Mouse (Mus musculus) liver, embryonic 13.5 days (tissue): Measurements from ENCODE around the gene Aak1. TPM values are rescaled to one million over a fixed set of nuclear protein-coding genes. Genes with fewer than 3 reads are reported as not detected.

Source experiments
- ATAC-seq: fragments of 200-750 bp; cut with Nextera tagmentation; 2 replicates; pipeline ENCODE4 v1.8.0; 2017; ENCODE audit warnings: low read depth, mild to moderate bottlenecking, moderate number of reproducible peaks, moderate library complexity
- DNase-seq: peaks from one replicate; pipeline ENCODE4 v3.0.0; 2022
- H3K27ac ChIP-seq: fragments of 300-500 bp; sonication (generic); 2 replicates; pipeline ENCODE4 v1.5.1; 2015; ENCODE audit warnings: moderate library complexity, mild to moderate bottlenecking, inconsistent platforms
- H3K27me3 ChIP-seq: fragments of 300-500 bp; sonication (generic); 2 replicates; pipeline ENCODE4 v1.6.1; 2015; ENCODE audit warnings: mild to moderate bottlenecking, inconsistent platforms
- H3K36me3 ChIP-seq: fragments of 300-500 bp; sonication (generic); 2 replicates; pipeline ENCODE4 v1.6.1; 2015; ENCODE audit warnings: mild to moderate bottlenecking, inconsistent platforms
- H3K4me1 ChIP-seq: fragments of 300-500 bp; sonication (generic); replicated peaks from 2 replicates; pipeline ENCODE4 v1.6.1; 2015; ENCODE audit warnings: inconsistent platforms
- H3K4me2 ChIP-seq: fragments of 300-500 bp; sonication (generic); 2 replicates; pipeline ENCODE4 v1.6.1; 2015; ENCODE audit warnings: inconsistent platforms, mild to moderate bottlenecking, moderate library complexity
- H3K4me3 ChIP-seq: fragments of 300-500 bp; sonication (generic); replicated peaks from 2 replicates; pipeline ENCODE4 v1.5.1; 2015; ENCODE audit warnings: mild to moderate bottlenecking, inconsistent platforms
- H3K9ac ChIP-seq: fragments of 300-500 bp; sonication (generic); 2 replicates; pipeline ENCODE4 v1.6.1; 2015; ENCODE audit warnings: mild to moderate bottlenecking, inconsistent platforms
- H3K9me3 ChIP-seq: fragments of 300-500 bp; sonication (generic); replicated peaks from 2 replicates; pipeline ENCODE4 v1.6.1; 2016; ENCODE audit warnings: inconsistent platforms
- WGBS: fragments of 180-500 bp; shearing (Covaris S2); methylation state at CpG from one replicate; pipeline ENCODE4 v1.1.7; 2015; ENCODE audit not compliant: insufficient replicate concordance; 5-methylcytosine and 5-hydroxymethylcytosine counted together
- polyA plus RNA-seq: library from polyadenylated mRNA; unstranded; fragments of >200 nt; fragmentation: Nextera tagmentation; extraction: Ambion mirVana; gene quantifications from 2 replicates; pipeline ENCODE4 v1.2.1, GENCODE M21; 2015

Gene Aak1
- polyA plus RNA-seq, 1 experiment from 2014 or later = 3.4 TPM

- Histone ChIP-seq H3K27ac (peak overlapping the region; percentile 57), H3K36me3 (0 out of 2 replicates have a peak, but pooled peaks cover 6% of the 10 kb centered on the region), H3K9me3 (no peaks in the 10 kb centered on the region), H3K4me1 (peaks cover 42% of the 10 kb centered on the region), H3K27me3 (no peaks in the 10 kb centered on the region), H3K4me2 (no peak overlapping the region), H3K9ac (no peak overlapping the region), H3K4me3 (no peak overlapping the region)
- WGBS = 32% methylated on average over 4 of the region's 4 CpGs
- ATAC-seq = peak; percentile 52; the same call in 1 of the 2 replicates
- DNase-seq = no peak
Measured at GRCm38 (mm10) chr6:86886803-86887202, 37.5 kb downstream of the Aak1 start.

DNA sequence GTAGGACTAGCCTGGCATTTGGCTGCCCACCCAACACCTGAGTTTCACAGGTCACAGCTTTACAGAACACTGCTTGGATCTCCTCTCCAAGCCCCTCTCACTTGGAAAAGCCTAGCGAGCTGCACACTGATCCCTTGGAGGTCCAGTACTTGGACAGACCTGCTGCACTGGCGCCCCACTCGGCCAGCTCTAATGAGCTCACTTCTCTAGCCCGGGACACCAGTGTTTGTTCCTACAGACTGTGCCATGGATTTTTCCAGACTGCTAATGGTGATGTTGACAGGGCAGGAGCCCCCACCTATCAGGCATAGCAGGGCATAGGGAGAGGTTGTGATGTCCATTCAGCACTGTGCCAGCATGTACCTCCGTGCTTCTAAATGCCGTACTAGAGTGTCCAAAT is 48.2 kb downstream of the Aak1 start:
- Histone ChIP-seq H3K4me3 (no peak overlapping the region), H3K9me3 (no peaks in the 10 kb centered on the region), H3K4me2 (no peak overlapping the region), H3K9ac (no peak overlapping the region), H3K4me1 (0 out of 2 replicates have a peak, but pooled peaks cover 4% of the 10 kb centered on the region), H3K36me3 (no peaks in the 10 kb centered on the region; the same call in 1 of the 2 replicates), H3K27ac (no peak overlapping the region), H3K27me3 (no peaks in the 10 kb centered on the region)
- ATAC-seq = no peak
- WGBS = 87% methylated on average over 6 of the region's 6 CpGs
- DNase-seq = no peak

DNA sequence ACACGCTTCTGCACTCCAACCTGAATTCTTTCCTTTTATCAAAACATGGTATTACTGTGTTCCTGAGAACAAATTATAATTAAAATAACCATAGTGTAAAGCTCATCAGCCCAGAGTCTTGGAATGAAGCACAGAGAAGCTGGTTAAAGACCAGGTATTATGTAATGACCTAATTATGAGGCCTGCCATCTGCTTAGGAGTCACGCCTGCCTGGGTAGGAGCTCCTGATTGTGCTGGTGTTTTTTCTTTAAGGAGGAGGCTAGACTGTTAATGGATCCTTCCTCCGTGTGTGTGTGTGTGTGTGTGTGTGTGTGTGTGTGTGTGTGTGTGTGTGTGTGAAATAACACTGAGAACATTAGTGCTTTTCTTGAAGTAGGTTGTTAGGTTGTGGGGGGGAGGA is 49.7 kb downstream of the Aak1 start:
- Histone ChIP-seq H3K36me3 (no peaks in the 10 kb centered on the region; the same call in 1 of the 2 replicates), H3K4me1 (no peaks in the 10 kb centered on the region), H3K4me2 (no peak overlapping the region), H3K27ac (no peak overlapping the region), H3K9ac (no peak overlapping the region), H3K27me3 (no peaks in the 10 kb centered on the region), H3K4me3 (no peak overlapping the region), H3K9me3 (no peaks in the 10 kb centered on the region)
- DNase-seq (no peak), ATAC-seq (no peak)
- 62% methylated on average over 3 of the region's 3 CpGs for WGBS

GRCm38 (mm10) chr6:86899965-86900364 is 50.6 kb downstream of the Aak1 start:
- Histone ChIP-seq H3K4me3 (no peak overlapping the region), H3K36me3 (no peaks in the 10 kb centered on the region), H3K4me1 (no peaks in the 10 kb centered on the region), H3K9me3 (no peaks in the 10 kb centered on the region), H3K4me2 (no peak overlapping the region), H3K27ac (no peak overlapping the region), H3K27me3 (no peaks in the 10 kb centered on the region), H3K9ac (no peak overlapping the region)
- WGBS = 78% methylated on average over 3 of the region's 3 CpGs
- ATAC-seq (no peak), DNase-seq (no peak)

DNA sequence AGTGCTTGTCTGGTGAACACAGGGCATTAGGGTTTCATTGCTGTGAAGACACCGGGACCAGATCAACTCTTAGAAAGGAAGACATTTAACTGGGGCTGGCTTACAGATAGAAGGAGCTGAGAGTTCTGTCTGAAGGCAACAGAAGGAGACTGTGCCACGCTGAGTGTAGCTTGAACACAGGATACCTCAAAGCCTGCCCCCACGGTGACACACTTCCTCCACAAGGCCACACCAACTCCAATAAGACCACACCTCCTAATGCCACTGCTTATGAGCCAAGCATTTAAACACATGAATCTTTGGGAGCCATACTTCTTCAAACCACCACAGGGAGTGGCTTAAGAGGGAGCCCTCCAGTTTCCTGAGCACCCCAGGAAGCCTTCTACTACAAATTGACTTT is 51.2 kb downstream of the Aak1 start:
- WGBS = 55% methylated on average over 3 of the region's 3 CpGs
- no peak for ATAC-seq
- no peak overlapping the region for H3K4me2 ChIP-seq
- DNase-seq = no peak
- no peak overlapping the region for H3K9ac ChIP-seq
- no peaks in the 10 kb centered on the region for H3K4me1 ChIP-seq
- H3K4me3 ChIP-seq = no peak overlapping the region
- H3K9me3 ChIP-seq = no peaks in the 10 kb centered on the region
- no peaks in the 10 kb centered on the region for H3K36me3 ChIP-seq
- no peaks in the 10 kb centered on the region for H3K27me3 ChIP-seq
- H3K27ac ChIP-seq = no peak overlapping the region

GRCm38 (mm10) chr6:86905500-86905899 is 56.2 kb downstream of the Aak1 start:
- ATAC-seq = no peak
- H3K27me3 ChIP-seq = no peaks in the 10 kb centered on the region
- no peak for DNase-seq
- no peaks in the 10 kb centered on the region for H3K9me3 ChIP-seq
- H3K4me1 ChIP-seq = peaks cover 30% of the 10 kb centered on the region
- 82% methylated on average over 2 of the region's 2 CpGs for WGBS
- H3K9ac ChIP-seq = no peak overlapping the region
- no peak overlapping the region for H3K27ac ChIP-seq
- H3K36me3 ChIP-seq = no peaks in the 10 kb centered on the region
- H3K4me3 ChIP-seq = no peak overlapping the region
- H3K4me2 ChIP-seq = no peak overlapping the region

DNA sequence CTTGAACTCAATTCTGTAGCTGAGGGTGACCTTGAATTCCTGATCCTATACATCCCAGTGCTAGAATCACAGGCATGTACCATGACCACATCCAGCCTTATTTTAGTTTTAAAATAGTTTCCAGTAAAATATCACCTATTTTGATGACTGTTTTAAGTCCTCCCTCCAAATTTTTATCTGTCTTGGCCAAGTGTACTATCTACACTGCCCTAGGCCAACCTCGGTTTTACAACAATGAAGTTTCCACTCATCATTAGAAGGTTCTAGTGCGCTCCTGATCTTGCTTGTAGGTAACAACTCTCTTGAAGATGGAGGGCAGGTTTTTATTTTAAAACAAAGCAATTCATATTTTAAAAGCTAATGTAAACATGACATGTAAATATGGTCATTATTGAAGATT is 57.9 kb downstream of the Aak1 start:
- WGBS = 41% methylated on average over 2 of the region's 2 CpGs
- Histone ChIP-seq H3K9me3 (no peaks in the 10 kb centered on the region), H3K9ac (no peak overlapping the region), H3K4me1 (peaks cover 30% of the 10 kb centered on the region), H3K4me3 (no peak overlapping the region), H3K27ac (no peak overlapping the region; the same call in 1 of the 2 replicates), H3K27me3 (no peaks in the 10 kb centered on the region), H3K36me3 (no peaks in the 10 kb centered on the region), H3K4me2 (no peak overlapping the region)
- no peak for DNase-seq
- ATAC-seq = 0 out of 2 replicates have a peak, but pooled peaks have one; percentile 53

DNA sequence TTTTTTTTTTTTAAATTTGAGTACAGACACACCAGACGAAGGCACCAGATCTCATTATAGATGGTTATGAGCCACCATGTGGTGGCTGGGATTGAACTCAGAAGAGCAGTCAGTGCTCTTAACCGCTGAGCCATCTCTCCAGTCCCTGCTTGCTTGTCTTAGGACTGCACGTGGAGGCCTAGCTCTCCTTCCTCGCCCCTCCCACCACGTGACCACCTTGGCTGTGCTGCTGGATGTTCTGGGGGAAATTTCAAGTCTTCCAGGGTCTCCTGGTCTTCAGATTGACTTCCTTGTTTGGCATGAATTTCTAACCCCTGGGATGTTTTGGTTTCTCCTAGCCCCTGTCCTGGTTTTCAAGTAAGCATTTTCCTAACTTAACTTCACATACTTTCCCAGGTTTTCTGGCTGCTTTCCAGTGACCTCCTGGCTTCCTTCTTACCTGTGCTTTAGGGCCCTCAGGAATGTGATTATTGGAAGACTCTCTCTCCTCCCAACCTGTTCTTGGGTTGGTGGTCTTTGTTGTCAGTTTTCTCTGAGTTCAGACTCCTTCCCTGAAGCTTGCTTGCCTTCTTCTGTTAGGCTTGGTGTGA is 59.3 kb downstream of the Aak1 start:
- ATAC-seq = no peak
- Histone ChIP-seq H3K27me3 (no peaks in the 10 kb centered on the region), H3K36me3 (no peaks in the 10 kb centered on the region), H3K27ac (no peak overlapping the region), H3K9me3 (no peaks in the 10 kb centered on the region), H3K9ac (no peak overlapping the region), H3K4me2 (no peak overlapping the region), H3K4me3 (no peak overlapping the region), H3K4me1 (peaks cover 30% of the 10 kb centered on the region)
- 53% methylated on average over 5 of the region's 5 CpGs for WGBS
- DNase-seq = peak; percentile 11

DNA sequence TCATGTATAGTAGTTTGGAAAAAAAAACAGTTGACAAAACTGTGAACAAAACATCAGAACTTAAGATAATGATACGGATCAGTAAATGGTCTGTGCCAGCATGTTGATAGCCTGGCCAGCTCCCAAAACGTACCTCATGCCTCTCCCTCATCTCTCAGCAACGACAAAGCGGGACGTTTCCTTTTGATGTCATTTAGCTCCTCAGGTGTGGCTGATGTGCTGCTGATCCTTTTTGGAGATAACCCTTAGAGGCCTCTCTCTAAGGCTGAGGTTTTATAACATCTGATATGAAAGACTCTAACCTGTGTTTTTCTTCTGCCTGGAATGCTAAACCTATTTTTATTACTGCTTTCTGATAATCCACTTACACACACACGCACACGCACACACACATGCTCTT is 60.6 kb downstream of the Aak1 start:
- Histone ChIP-seq H3K9ac (no peak overlapping the region), H3K4me2 (no peak overlapping the region), H3K36me3 (no peaks in the 10 kb centered on the region), H3K27ac (no peak overlapping the region), H3K4me1 (peaks cover 30% of the 10 kb centered on the region), H3K4me3 (no peak overlapping the region), H3K9me3 (no peaks in the 10 kb centered on the region), H3K27me3 (no peaks in the 10 kb centered on the region)
- DNase-seq (no peak), ATAC-seq (no peak)
- 64% methylated on average over 7 of the region's 7 CpGs for WGBS

GRCm38 (mm10) chr6:86916157-86916820 is 67.0 kb downstream of the Aak1 start:
- Histone ChIP-seq H3K9me3 (no peaks in the 10 kb centered on the region), H3K4me3 (no peak overlapping the region), H3K27ac (no peak overlapping the region), H3K36me3 (no peaks in the 10 kb centered on the region), H3K4me1 (no peaks in the 10 kb centered on the region), H3K9ac (no peak overlapping the region), H3K27me3 (no peaks in the 10 kb centered on the region), H3K4me2 (no peak overlapping the region)
- 73% methylated on average over 5 of the region's 5 CpGs for WGBS
- DNase-seq (no peak), ATAC-seq (no peak)

DNA sequence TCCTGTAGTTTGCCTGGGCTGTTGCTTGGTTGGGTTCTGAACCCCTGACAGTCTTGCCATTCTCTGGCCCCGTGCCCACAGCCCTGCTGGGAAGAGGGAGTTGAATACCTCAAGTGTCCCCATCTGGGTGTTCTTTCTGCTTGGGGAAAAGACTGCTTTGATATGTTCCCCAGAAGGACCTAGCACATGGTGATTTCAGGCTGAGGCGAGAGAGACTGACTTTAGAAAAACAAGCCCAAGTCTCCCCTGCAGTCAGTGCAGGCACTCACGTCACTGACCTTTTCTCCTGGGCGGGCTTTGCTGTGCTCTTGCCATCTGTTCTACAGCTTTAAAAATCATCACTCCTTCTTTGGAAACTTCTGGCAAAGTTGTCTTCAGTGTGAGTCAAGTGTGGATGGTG is 67.9 kb downstream of the Aak1 start:
- Histone ChIP-seq H3K9ac (no peak overlapping the region), H3K27me3 (no peaks in the 10 kb centered on the region), H3K4me2 (no peak overlapping the region), H3K9me3 (no peaks in the 10 kb centered on the region), H3K4me1 (no peaks in the 10 kb centered on the region), H3K27ac (no peak overlapping the region), H3K4me3 (no peak overlapping the region), H3K36me3 (no peaks in the 10 kb centered on the region)
- 66% methylated on average over 4 of the region's 4 CpGs for WGBS
- ATAC-seq = no peak
- DNase-seq = no peak
